In genomic region chr17:65611721-65612120, GRCm38 (mm10) we compare ENCODE assay signal across 8 mouse cellular contexts. TPM values are rescaled to one million over a fixed set of nuclear protein-coding genes. Genes with fewer than 3 reads are reported as not detected.
DNase-seq lines count a peak whose midpoint lies in the region; ATAC-seq and TF ChIP-seq lines count a peak whose summit lies in the region.

No protein-coding gene starts in this region.

- peaks cover 38% of the 10 kb centered on the region for H3K4me1 ChIP-seq in heart, embryonic 12.5 days (replicated peaks)
- peaks cover 69% of the 10 kb centered on the region for H3K4me1 ChIP-seq in E14TG2a.4 (replicated peaks; ENCODE audit: low read depth, low read length)
- no peaks in the 10 kb centered on the region; the same call in 1 of the 2 replicates for H3K4me1 ChIP-seq in forebrain, postnatal 0 days (ENCODE audit: insufficient read depth)
- peaks cover 60% of the 10 kb centered on the region for H3K4me1 ChIP-seq in midbrain, embryonic 10.5 days

- H3K36me3 ChIP-seq in heart, embryonic 12.5 days: no peaks in the 10 kb centered on the region
- peaks cover 15% of the 10 kb centered on the region for H3K36me3 ChIP-seq in E14TG2a.4 (ENCODE audit: insufficient read depth, low read length)
- no peaks in the 10 kb centered on the region for H3K36me3 ChIP-seq in forebrain, postnatal 0 days (ENCODE audit: insufficient read depth)
- H3K36me3 ChIP-seq in midbrain, embryonic 10.5 days: peaks cover 5% of the 10 kb centered on the region; the same call in 1 of the 2 replicates

- H3K27me3 ChIP-seq in heart, embryonic 12.5 days (replicated peaks): no peaks in the 10 kb centered on the region
- no peaks in the 10 kb centered on the region for H3K27me3 ChIP-seq in E14TG2a.4 (ENCODE audit: insufficient read depth, low read length)
- H3K27me3 ChIP-seq in forebrain, postnatal 0 days (ENCODE audit: insufficient read depth, low read length): no peaks in the 10 kb centered on the region
- H3K27me3 ChIP-seq in midbrain, embryonic 10.5 days (ENCODE audit: low read depth, poor library complexity, severe bottlenecking): no peaks in the 10 kb centered on the region

- TF ChIP-seq CTCF in E14TG2a.4 (conservative IDR thresholded peaks at IDR 0.05; ENCODE audit: low read length): no peak
- TF ChIP-seq CTCF in forebrain, postnatal 0 days (IDR thresholded peaks at IDR 0.05; ENCODE audit: low read depth): no peak

- no peak for ATAC-seq in heart, embryonic 12.5 days (ENCODE audit: insufficient number of reproducible peaks, low FRiP score)
- ATAC-seq in forebrain, postnatal 0 days: no peak

- H3K4me3 ChIP-seq in heart, embryonic 12.5 days: peak overlapping the region; percentile 97
- peak overlapping the region; percentile 96 for H3K4me3 ChIP-seq in E14TG2a.4 (replicated peaks; ENCODE audit: low read length)
- H3K4me3 ChIP-seq in forebrain, postnatal 0 days (ENCODE audit: low read depth, low read length): peak overlapping the region; percentile 96
- H3K4me3 ChIP-seq in midbrain, embryonic 10.5 days: peak overlapping the region; percentile 98

- H3K27ac ChIP-seq in heart, embryonic 12.5 days (ENCODE audit: poor library complexity, severe bottlenecking): no peak overlapping the region
- no peak overlapping the region for H3K27ac ChIP-seq in forebrain, postnatal 0 days (ENCODE audit: low read depth, low read length)
- peak overlapping the region; percentile 99 for H3K27ac ChIP-seq in midbrain, embryonic 10.5 days (replicated peaks)

- no peaks in the 10 kb centered on the region for H3K9me3 ChIP-seq in heart, embryonic 12.5 days (replicated peaks)
- H3K9me3 ChIP-seq in E14TG2a.4 (ENCODE audit: low read length): no peaks in the 10 kb centered on the region
- no peaks in the 10 kb centered on the region for H3K9me3 ChIP-seq in forebrain, postnatal 0 days (ENCODE audit: low read length)
- no peaks in the 10 kb centered on the region for H3K9me3 ChIP-seq in midbrain, embryonic 10.5 days (replicated peaks)

- H3K4me2 ChIP-seq in heart, embryonic 12.5 days: peak overlapping the region; percentile 80
- peak overlapping the region; percentile 48 for H3K4me2 ChIP-seq in forebrain, postnatal 0 days (ENCODE audit: low read depth)

- peak overlapping the region; percentile 99; the same call in 1 of the 2 replicates for H3K9ac ChIP-seq in heart, embryonic 12.5 days
- H3K9ac ChIP-seq in forebrain, postnatal 0 days: peak overlapping the region; percentile 99; the same call in 1 of the 2 replicates

- DNase-seq in heart, postnatal 4 days: no peak
- DNase-seq in forebrain, postnatal 0 days: no peak
- DNase-seq in midbrain, embryonic 10.5 days (ENCODE audit: low spot score): no peak
- no peak for DNase-seq in frontal cortex, postnatal 14 days (ENCODE audit: low spot score in 2 of 2)
- no peak for DNase-seq in thymus, adult 18-20 months
- no peak for DNase-seq in ovary, postnatal 14 days (ENCODE audit: low spot score)

- 8% methylated on average over 4 of the region's 4 CpGs for WGBS in heart, embryonic 12.5 days
- WGBS in forebrain, postnatal 0 days: 6% methylated on average over 4 of the region's 4 CpGs
- WGBS in midbrain, embryonic 10.5 days: 18% methylated on average over 4 of the region's 4 CpGs

RNA-seq across cellular contexts. Expression of gene Vapa, which starts 1.6 kb away (rescaled TPM):
- polyA plus RNA-seq in heart, embryonic 12.5 days (2016; fragmentation: Nextera tagmentation; extraction: Ambion mirVana): 186 and 190 TPM in 2 replicates
- 100 to 1,000 TPM; 109 to 111 TPM for total RNA-seq in heart, postnatal 4 days (2021)
- 114 and 144 TPM in 2 replicates for total RNA-seq in forebrain, postnatal 0 days (2014; rRNA removed)
- polyA plus RNA-seq in forebrain, postnatal 0 days (2015; fragmentation: Nextera tagmentation; extraction: Ambion mirVana): 320 and 327 TPM in 2 replicates
- 174 and 184 TPM in 2 replicates for polyA plus RNA-seq in midbrain, embryonic 10.5 days (2016; fragmentation: Nextera tagmentation; extraction: Ambion mirVana)

RNA-seq across cellular contexts. Expression of gene Txndc2, which starts 30.2 kb away (rescaled TPM):
- 0.10 TPM in 1 of 2 replicates, not detected in the other for polyA plus RNA-seq in heart, embryonic 12.5 days (2016; fragmentation: Nextera tagmentation; extraction: Ambion mirVana)
- total RNA-seq in heart, postnatal 4 days (2021): under 1 TPM; 0.14 to 0.47 TPM
- 0.19 TPM in 1 of 2 replicates, not detected in the other for total RNA-seq in forebrain, postnatal 0 days (2014; rRNA removed)
- polyA plus RNA-seq in forebrain, postnatal 0 days (2015; fragmentation: Nextera tagmentation; extraction: Ambion mirVana): not detected in 2 replicates
- not detected in 2 replicates for polyA plus RNA-seq in midbrain, embryonic 10.5 days (2016; fragmentation: Nextera tagmentation; extraction: Ambion mirVana)
